Mouse (Mus musculus) frontal cortex, adult (tissue): ENCODE data around the gene Pcyt1a.
A peak's percentile ranks its signal among the peaks of the same experiment; 100 is the strongest.

Source experiments
- ATAC-seq: cut with Nextera tagmentation; 2 replicates; pipeline ENCODE4 v1.9.2; 2017; ENCODE audit warnings: mild to moderate bottlenecking, moderate library complexity, mixed read lengths; ENCODE audit not compliant: low TSS enrichment

The Pcyt1a gene

DNA sequence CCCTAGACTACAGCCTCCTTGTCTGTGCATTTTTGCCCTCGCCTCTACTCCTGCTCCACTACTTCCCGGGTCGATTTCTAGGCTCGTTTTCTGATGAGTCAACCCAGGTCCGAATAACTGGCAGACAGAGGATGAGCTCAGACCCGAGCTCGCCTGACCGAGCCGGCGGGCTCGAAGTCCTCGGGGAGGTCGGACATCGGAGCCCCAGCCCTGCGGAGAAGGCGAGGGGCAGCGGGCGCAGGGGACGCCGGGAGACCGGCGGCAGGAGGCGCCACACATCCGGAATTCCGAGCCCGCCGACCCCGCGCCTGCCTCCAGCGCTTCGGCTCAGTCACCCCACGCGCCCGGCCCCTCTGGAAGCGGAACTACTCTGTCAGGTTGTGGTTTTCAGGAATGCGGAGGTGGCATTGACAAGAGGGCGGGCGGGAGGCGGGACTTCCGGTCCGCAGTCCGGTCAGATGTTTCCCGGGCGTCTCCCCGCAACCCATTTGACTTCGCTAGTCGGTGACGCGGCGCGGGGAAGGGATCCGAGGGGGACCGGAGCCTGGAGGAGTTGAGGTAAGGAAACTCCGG lies at the start of gene Pcyt1a:
TSS of gene Pcyt1a (plus strand) at position 448 of the 573 bp plus-strand sequence.
- peak; percentile 96 for ATAC-seq

DNA sequence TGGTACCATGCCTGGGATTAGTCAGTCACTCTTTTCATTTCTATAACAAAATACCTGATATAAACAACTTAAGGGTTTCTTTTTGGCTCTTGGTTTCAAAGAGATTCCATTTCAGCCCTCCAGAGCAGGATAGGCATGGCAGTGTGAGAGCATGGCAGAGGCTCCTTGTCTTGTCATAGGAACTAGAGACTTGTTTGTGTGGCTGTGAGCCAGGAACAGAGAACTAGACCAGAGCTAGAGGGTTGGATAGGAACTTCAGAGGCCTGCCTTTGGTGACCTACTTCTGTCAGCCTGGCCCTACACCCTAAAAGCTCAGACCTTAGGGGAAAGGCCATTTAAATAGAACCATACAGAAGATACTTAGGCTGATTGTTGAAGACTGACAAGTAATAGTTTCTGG lies 47.8 kb upstream of the Pcyt1a start:
- no peak for ATAC-seq

DNA sequence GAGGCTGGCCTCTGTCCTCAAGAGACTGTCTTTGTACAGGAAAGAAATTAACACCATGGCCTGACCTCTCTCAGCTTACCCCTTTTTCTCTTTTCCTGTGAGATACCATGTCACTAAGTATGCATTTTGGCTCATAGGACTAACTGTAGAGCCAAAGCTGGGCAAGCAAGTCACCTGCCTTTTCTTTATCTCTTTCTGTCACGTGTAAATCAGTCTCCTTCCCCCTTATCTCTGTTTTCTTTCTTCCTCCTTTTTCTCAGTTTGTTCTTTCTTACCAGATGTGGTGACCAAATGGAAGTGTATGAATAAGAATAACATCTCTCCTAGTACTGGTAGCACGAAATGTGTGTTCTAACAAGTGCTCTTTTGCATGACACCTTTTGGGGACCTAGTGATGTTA lies 45.8 kb upstream of the Pcyt1a start:
- no peak for ATAC-seq

DNA sequence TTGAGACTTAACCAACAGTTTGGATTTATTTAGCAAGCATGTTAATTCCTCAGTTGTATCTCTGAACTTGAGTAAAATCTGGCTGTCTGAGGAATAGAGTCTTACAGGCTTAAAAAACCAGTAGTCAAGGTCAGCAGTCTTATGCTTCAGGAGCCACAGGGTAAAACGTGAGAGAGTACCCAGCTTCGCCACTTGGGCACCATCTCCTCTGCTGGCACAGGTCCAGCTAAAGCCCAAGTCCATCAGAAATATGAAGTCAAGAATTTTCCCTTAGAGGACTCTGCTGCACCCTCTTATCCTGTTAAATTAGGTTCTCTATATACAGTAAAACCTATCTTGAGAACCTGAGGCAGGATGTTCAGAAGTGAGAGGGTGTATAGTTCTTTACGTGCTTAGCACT lies 43.9 kb upstream of the Pcyt1a start:
- ATAC-seq: no peak

DNA sequence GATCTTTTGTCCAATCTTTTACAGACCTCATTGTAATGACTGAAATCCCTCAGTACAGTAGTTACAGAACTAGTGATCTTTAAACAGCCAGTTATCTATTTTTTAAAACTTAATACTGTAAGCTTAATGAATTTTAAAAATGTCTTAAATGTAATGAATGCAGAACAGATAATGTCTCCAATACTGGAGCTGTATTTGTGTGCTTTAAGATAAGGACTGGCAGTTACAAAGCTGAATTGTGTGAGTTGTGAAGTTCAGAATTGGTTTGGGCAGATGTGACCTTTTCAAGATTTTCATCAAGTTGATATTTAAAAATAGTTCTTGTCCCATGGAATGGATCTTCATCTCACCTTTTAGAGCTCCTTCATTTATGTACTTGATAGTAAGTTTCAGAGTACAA lies 41.7 kb upstream of the Pcyt1a start:
- ATAC-seq: no peak

DNA sequence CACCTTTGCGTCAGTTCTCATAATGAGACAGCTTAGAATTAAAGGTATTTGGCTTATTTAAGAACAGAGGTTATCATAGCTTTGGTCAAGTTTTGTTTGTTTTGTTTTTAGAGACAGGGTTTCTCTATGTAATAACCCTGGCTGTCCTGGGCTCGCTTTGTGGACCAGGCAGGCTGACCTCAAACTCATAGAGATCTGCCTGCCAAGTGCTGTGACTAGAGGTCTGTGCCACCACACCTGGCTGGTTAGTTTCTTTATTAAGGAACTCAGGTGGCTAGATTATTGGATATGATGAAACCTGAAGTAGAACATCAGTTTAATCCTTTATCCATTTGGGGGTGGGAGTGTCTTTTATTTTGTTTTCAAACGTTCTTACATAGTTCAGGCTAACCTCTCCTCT lies 40.9 kb upstream of the Pcyt1a start:
- ATAC-seq: no peak

DNA sequence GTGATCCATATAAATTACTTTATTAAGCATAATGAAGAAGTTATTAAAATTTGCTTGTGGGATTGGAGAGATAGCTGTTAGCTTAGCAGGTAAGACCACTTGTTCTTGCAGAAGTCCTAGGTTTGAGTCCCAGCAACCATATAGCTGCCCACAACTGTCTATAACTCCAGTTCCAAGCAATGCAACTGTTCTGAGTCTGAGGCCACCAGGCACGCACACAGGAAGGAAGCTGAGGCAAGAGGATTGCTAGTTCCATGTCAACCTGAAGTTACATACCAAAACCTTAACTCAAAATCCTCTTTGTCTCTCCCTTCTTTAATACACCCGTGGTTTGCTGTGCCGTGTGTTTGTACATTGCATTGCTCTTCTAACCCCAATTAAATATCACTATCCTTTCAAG lies 39.8 kb upstream of the Pcyt1a start:
- no peak for ATAC-seq

DNA sequence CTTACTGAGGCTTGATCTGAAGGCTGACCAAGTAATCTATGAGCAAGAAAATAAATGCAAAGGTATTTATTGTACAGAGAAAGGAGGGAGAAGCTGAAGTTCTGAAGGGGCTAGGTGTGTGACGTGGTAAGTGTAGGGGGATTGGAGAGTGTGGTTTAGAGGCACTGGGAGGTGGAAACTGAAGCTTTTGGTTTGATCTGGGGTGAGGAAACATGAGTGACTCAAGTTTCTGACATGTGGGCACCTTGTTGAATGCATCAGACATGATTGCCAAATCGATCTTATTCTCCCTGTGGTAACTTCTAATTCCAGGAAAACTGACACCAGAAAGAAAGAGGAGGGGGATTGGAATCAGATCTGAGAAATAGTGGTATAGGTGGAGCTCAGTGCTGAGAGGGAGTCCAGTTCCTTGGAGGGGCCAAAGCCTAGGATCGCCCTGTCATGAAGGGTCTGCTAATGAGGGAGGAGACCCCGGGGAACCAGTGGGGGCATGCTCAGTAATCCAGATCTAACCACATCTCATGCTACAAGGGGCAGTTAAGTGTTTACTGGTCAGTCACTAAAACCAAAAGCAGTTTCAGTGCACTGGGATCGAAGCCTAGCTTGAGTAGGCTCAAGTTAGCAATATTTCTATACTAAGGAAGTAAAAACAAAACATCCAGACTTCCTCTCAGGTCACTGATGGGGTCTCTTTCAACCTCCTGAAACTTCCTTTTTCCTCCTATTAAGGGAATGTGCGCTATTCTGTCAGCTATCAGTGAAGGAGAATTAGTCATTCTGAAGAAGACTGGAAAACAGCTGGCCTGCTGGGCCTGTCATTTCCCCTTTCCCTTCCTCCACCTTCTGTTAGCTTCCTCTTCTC lies 34.8 kb upstream of the Pcyt1a start:
- ATAC-seq: no peak

DNA sequence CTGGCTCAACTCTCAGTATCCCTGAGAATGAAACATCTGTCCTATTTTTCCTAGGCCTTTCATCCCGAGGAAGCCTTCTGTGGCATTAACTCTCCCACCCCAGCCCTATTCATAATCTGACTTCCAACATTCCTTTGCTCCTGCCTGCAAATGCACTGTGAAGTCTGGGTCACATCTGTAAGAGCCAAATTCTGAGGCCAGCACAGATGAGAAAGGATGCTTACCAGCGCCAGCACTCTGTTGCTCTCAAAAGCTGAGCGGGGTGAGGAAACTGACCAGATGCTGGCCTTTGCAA lies 34.2 kb upstream of the Pcyt1a start:
- ATAC-seq: no peak

DNA sequence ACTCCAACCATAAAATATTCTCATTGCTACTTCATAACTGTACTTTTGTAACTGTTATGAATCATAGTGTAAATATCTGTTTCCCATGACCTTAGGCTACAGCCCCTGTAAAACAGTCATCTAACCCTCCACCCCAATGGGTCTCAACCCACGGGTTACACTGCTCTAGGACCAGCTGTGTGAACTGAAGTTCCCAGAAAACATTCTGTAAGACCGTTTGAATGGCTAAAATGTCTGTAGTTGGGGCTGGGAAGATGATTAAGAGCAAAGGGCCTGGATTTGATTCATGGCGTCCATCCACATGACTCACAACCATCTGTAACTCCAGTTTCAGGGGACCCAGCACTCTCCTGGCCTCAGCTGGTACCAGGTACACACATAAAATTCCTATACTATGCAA lies 32.5 kb upstream of the Pcyt1a start:
- no peak for ATAC-seq

DNA sequence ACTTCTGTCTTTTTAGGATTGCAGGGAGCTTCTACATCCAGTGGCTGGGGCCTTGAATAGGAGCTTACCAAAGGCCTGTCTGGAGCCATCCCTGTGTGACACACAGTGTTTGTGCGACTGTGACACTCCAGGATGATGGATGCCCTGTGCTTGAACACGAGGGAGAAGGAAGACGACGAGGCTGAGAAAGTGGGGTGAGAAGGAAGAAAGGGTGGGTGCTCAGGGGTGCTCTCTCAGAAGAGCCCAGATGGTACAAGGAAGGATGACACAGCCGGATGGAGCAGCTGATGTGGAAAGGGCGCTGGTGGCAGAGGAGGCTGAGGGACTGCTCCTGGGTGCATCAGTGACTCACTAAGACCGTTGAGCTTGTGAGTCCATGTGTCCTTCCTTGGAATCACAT lies 30.5 kb upstream of the Pcyt1a start, which contains the start of gene Tm4sf19:
TSS of gene Tm4sf19 (plus strand) at position 240 of the 400 bp plus-strand sequence.
- 0 out of 2 replicates have a peak, but pooled peaks have one; percentile 41 for ATAC-seq

DNA sequence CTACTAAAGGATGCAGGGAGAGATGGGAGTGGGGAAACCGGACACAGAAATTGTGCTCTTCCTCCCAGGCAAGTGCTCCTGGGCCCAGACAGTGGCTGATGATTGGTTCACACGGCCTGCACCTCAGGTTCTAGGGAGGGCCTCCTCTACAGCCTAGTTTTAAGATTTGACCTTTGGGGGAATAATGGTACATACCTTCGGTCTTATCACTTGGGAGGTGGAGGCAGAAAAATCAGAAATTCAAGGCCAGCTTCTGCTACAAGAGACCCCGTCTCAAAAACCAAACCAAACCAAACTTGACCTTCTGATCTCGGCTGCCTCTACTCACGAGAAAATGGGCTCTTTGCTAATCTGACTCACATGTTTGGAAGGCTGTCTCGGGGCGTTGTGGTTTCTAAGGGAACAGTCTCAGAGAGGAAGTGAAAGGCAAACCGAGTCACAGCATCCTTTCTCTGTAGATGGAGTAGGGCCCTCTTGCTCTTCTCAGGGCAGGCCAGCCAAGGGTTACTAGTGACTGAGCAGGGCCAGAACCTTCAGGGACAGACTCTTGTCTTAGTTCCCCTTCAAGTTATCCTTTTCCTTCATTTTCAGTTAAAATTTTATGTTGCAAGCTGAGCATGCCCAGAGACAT lies 29.3 kb upstream of the Pcyt1a start:
- ATAC-seq: no peak

DNA sequence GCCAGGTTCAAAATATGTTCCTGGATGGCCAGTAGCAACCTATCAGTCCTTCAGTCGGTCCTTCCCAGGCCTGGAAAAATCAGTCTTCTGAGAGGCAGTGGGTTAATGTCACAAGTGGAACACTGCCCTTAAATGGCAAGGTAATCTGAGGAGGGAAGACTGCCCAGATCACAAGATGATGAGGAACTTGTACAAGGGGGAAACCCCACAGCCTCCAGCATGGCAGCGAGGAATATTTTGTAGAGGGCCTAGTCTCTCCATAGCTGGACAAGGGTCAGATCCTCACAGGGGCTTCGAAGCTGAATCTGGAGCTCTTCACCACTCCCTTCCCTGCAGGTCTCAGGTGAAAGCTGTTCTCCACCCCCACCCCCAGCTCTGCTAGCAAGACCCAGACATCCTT lies 27.9 kb upstream of the Pcyt1a start:
- ATAC-seq: no peak

DNA sequence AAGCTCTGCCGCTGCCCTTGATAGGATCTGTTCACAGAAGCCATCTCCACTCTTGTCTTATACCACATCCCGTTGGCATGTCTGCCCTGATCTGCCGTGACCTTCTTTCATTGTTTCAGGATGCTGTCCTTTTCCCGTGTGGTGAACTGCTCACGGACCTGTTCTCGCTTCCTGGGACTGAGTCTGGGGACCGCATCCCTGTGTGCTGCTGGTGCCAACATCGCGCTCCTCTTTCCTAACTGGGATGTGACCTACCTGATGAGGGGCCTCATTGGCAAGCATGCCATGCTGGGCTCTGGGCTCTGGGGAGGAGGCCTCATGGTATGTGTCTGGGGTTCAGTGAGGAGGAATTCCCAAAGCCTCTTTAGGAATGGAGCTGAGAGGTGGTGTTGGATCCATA lies 25.0 kb upstream of the Pcyt1a start:
- no peak for ATAC-seq

DNA sequence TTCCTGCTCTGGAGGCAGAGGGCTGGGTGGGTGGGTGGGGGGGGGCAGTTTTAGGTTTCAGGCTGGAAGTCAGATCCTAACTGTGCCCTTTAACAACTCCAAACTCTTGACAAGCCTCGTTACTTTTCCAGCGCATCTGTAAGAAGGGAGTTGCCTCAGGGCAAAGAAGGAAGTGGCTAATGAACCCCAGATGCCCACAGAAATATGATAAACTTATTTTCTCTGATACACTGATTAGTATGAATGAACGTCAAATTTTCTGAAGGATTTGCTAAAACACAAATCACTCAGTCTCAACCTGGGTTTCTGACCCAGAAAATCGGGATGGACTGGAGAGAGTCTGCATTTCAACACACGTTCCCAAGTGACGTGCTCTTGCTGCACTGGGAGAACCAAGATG lies 24.1 kb upstream of the Pcyt1a start:
- no peak for ATAC-seq

DNA sequence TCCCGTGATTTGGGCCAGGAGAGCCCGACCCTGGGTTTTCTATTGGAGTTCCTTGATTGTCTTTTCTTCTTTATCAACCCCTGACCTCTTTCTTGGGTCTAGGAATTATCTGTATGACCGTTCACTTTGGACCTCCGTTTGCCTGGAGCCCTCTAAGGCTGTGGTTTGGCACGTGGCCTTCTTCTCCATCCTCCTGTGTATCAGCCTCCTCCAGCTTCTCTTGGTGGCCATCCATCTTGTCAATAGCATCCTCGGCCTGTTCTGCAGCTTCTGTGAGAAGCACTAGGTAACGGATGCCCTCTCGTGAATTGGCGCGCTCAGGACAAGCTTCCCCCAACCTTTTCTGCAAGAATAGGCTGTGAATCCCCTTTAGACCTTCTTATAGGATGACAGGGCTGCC lies 23.0 kb upstream of the Pcyt1a start:
- no peak for ATAC-seq

DNA sequence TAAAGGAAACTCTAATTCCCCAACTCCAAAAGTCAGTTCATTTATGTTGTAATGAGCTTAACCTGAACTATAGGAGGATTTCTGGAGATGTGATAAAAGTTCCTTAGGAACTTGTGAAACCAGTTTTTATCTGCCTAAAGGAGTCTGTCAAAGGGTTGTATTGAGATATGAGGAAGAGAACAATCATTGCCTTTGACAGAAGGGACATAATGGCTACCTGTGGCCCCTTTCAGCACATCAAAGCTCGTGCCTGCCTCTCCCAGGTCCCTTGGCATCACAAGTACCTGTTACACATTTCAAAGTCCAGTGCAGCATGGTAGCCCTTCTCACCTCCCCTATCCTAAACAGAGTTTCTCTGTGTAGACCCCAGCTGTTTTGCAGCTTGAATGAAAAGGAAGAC lies 13.3 kb upstream of the Pcyt1a start:
- no peak for ATAC-seq

DNA sequence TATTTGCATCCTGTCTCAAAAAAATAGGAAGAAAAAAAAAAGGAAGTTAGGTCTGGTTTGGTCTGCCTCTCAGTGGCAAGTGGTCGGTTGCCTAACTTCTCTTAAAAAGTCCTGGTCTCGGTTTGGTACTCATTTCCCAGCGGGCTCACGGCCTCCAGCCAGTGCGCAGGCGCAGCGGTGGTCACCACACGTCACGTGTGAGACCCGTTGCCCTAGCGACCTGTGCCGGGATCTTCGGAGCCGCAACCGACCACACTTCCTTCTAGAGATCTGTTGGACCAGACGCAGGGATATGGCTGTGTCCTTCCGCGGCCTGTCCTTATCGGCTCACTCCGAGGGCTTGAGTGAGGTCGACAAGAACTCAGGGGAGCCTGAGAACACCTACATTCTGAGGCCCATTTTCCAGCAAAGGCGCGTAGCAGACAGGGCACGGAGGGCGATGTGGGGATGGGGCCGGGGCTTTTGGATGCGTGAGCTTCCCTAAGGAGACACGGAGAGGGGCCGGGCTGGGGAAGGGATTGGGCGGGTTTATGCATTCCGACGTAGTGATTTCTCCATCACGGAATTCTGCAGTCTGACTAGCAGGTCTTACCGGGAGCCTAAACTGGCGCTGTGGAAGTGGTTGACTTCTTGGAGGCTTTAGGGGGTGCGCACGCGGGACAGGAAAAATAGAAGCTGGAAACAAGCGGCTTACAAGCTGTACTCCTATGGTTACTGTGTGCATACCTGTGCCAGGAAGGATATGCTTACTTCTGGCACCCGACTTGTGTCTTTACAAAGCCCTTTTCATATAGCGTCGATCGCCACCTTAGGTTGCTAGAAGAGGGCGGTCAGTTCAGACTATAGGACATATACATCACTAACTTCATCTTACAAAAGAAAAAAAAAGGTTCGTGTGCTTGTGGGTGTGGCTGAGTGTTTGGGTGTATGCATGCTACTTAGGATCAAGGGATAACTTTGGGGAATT lies 10.9 kb upstream of the Pcyt1a start, which contains the start of gene Tctex1d2:
TSS of gene Tctex1d2 (plus strand) at position 186 of the 967 bp plus-strand sequence.
- ATAC-seq: peak; percentile 94

DNA sequence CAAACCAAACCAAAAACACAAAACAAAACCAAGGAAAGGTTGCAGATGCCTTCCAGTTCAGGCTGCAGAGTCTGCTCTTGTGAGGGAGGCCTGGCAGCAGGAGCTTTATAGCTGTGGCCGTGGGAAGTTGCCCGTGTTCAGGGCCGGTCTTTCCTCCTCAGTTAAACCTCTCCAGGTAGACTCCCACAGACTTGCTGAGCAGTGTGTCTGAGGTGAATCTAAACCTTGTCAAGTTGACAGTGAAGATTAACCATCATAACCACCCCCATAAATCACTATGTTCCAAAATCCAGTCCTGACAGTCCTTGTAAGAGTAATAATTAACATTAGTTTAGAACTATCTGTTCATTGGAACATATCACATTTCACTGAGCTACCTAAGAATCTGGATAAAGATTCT lies 3.2 kb upstream of the Pcyt1a start:
- no peak for ATAC-seq

DNA sequence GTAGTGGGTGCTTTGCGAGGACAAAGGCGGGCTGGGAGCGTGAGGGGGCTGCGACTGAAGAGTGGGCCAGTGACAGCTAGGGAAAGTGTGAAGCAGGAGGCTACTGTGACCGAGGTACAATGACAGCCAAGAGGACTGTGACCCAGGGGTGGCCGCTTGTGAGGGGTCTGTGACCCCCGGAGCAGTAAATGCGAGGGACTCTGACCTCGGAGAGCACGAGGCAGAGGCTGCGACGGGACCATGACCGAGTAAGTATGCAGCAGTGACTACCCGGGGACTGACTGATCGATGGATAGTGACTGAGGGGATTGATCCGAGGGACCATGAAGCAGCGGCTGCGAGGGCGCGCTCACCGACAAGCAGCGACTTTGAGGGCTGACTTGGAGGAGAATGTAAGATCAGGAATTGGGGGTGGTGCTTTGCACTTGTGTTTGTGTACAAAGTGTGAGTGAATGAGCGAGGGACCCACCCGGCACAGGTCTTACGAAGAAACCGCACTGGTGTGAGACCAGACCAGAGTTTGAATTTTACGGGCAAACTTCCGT lies 398 bp downstream of the Pcyt1a start:
- ATAC-seq: peak; percentile 8; the same call in 1 of the 2 replicates

DNA sequence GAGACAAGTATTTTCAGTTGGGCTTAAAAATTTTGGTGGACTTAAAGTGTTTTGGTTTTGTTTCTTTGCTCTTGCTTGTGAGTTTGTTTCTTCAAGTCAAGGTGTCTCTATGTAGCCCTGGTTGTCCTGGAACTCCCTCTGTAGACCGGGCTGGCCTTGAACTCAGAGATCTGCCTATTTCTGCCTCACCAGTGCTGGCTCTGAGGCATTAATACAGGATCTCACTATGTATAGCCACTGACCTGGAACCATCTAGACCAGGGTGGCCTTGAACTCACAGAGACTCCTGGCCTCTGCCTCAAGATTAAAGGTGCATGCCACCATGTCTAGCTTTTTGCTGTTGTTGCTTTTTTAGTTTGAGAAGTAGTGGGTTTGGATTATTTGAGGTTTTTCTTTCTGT lies 1.2 kb downstream of the Pcyt1a start:
- no peak for ATAC-seq

DNA sequence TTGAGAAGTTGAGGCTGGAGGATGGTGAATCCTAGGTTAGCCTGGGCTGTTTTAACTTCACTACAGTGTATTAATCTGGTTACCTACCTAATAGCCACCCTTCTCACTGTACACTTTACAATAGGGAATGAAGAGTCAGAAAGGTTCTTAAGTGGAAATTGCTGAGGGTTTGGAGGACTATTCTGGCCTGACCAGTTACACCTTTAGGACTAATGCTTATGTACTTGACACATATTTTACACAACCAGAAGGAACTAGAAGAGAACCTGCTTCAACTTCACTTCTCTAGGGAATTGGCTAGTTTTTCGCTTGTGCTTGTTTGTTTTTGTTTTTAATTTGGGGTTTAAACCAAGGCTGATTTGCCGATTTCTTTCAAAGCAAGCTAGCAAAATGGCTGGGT lies 2.4 kb downstream of the Pcyt1a start:
- no peak for ATAC-seq
